Mouse (Mus musculus): Measurements from ENCODE around the gene Tmem235.

DNA sequence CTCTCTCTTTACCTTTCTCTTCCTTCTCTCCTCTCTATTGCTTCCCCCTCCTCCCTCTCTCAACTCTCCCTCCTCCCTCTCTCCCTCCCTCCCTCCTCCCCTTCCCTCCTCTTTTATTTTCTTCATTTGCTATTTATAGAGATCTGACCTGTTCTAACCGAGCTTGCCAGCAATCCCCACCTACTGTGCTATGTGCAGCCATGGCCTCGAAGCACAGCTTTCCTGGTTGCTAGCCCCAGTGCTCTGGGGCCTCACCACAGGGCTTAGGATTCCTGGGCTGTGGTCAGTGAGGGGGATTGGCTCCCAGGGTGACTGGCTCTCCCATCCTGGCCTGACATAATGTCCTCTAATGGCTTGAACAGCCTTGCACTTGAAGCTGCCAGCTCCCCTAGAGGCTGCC, 36.0 kb downstream of the Tmem235 start:
- TF ChIP-seq CTCF (conservative IDR thresholded peaks at IDR 0.05 in 1 of 2, IDR thresholded peaks at IDR 0.05 in 1 of 2; ENCODE audit: low read depth in 2 of 2, low read length in 2 of 2) (no peak), POLR2AphosphoS2 (IDR thresholded peaks at IDR 0.05; ENCODE audit: low read depth, low read length) (no peak), ZNF384 (IDR thresholded peaks at IDR 0.05; ENCODE audit: low read depth, low read length) (no peak), BHLHE40 (IDR thresholded peaks at IDR 0.05; ENCODE audit: low read depth, low read length) (no peak), CHD1 (IDR thresholded peaks at IDR 0.05; ENCODE audit: low read depth, low read length) (no peak), UBTF (IDR thresholded peaks at IDR 0.05; ENCODE audit: low read depth, low read length) (no peak), TBP (conservative IDR thresholded peaks at IDR 0.05; ENCODE audit: low read depth, low read length) (no peak), POLR2A (IDR thresholded peaks at IDR 0.05; ENCODE audit: low read depth, low read length) (no peak), CHD2 (IDR thresholded peaks at IDR 0.05; ENCODE audit: low read length) (no peak), ETS1 (conservative IDR thresholded peaks at IDR 0.05; ENCODE audit: low read depth, low read length) (no peak), MAFK (IDR thresholded peaks at IDR 0.05; ENCODE audit: insufficient replicate concordance, low read length) (no peak), MYC (IDR thresholded peaks at IDR 0.05; ENCODE audit: low read depth, low read length) (no peak), SMC3 (IDR thresholded peaks at IDR 0.05; ENCODE audit: low read depth, low read length) (no peak)

Data from CH12.LX (cell line).